ENCODE assay signal across 8 mouse cellular contexts in the genomic region with DNA sequence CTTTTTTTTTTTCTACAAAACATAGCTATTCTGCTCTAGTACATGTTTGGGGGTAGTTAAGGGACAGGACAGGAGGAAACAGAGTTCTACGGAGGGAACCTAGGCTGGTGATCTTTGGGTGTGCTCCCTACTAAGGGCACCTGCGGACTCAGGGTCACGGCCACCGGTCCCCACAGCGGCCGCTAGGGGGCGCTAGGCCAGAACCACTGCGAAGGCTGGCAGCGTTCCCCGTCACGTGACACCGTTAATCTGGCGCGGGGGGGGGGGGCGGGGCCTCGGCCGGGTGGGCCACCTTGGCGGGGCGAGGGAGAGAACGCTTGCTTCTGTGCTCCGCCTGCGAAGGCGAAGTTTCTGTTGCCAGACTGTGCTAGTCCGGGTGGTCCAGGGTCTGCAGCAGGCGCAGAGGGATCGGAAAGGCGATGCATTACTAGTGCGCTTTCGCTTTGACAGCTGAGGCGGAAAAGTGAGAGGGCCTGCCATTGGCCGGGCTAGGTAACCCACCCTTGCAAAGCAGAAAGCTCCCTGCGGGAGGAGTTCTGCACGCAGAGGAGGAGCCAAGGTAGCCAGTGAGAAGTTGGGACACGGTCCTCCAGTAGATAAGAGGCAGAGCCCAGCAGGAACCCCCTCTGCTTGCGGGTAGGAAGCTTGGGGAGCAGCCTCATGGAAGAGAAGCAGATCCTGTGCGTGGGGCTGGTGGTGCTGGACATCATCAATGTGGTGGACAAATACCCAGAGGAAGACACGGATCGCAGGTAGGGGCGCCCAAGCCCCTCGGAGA. TPM values are rescaled to one million over a fixed set of nuclear protein-coding genes. Genes with fewer than 3 reads are reported as not detected.
DNase-seq lines count a peak whose midpoint lies in the region; ATAC-seq and TF ChIP-seq lines count a peak whose summit lies in the region.

TSS of gene Khk (plus strand) at position 176 of the 778 bp plus-strand sequence.

- H3K4me3 ChIP-seq in embryonic facial prominence, embryonic 13.5 days = peak within 1 kb of the TSS; percentile 46
- peak within 1 kb of the TSS; percentile 71 for H3K4me3 ChIP-seq in heart, adult 2 months
- H3K4me3 ChIP-seq in kidney, adult 2 months (ENCODE audit: insufficient read depth, low read depth, low read length) = peak within 1 kb of the TSS; percentile 96
- peak within 1 kb of the TSS; percentile 46 for H3K4me3 ChIP-seq in limb, embryonic 12.5 days (replicated peaks)
- peak within 1 kb of the TSS; percentile 42 for H3K4me3 ChIP-seq in midbrain, embryonic 14.5 days (replicated peaks; ENCODE audit: low read depth, low read length)

- peak within 1 kb of the TSS; percentile 74 for H3K9ac ChIP-seq in embryonic facial prominence, embryonic 13.5 days
- peak within 1 kb of the TSS; percentile 47 for H3K9ac ChIP-seq in heart, adult 2 months (ENCODE audit: low read depth, low read length)
- peak within 1 kb of the TSS; percentile 59 for H3K9ac ChIP-seq in limb, embryonic 12.5 days (replicated peaks)
- H3K9ac ChIP-seq in midbrain, embryonic 14.5 days (replicated peaks; ENCODE audit: low read length) = peak within 1 kb of the TSS; percentile 64

- H3K9me3 ChIP-seq in embryonic facial prominence, embryonic 13.5 days = no peaks in the 10 kb centered on the region
- H3K9me3 ChIP-seq in limb, embryonic 12.5 days = no peaks in the 10 kb centered on the region
- H3K9me3 ChIP-seq in midbrain, embryonic 14.5 days (ENCODE audit: control insufficient read depth, low read length) = no peaks in the 10 kb centered on the region

- H3K4me1 ChIP-seq in embryonic facial prominence, embryonic 13.5 days = peaks cover 62% of the 10 kb centered on the region
- H3K4me1 ChIP-seq in heart, adult 2 months (ENCODE audit: control insufficient read depth, insufficient read depth, low read length) = peaks cover 6% of the 10 kb centered on the region
- peaks cover 9% of the 10 kb centered on the region; the same call in 1 of the 2 replicates for H3K4me1 ChIP-seq in kidney, adult 2 months (ENCODE audit: control insufficient read depth, insufficient read depth, low read length)
- peaks cover 55% of the 10 kb centered on the region for H3K4me1 ChIP-seq in limb, embryonic 12.5 days (replicated peaks)
- peaks cover 9% of the 10 kb centered on the region for H3K4me1 ChIP-seq in midbrain, embryonic 14.5 days (ENCODE audit: control insufficient read depth, insufficient read depth, low read length)

- H3K36me3 ChIP-seq in embryonic facial prominence, embryonic 13.5 days = peaks cover 51% of the 10 kb centered on the region
- no peaks in the 10 kb centered on the region for H3K36me3 ChIP-seq in heart, adult 2 months (ENCODE audit: control insufficient read depth, insufficient read depth, low read length)
- H3K36me3 ChIP-seq in kidney, adult 2 months (ENCODE audit: control insufficient read depth, insufficient read depth, low read length) = no peaks in the 10 kb centered on the region
- peaks cover 47% of the 10 kb centered on the region for H3K36me3 ChIP-seq in limb, embryonic 12.5 days
- H3K36me3 ChIP-seq in midbrain, embryonic 14.5 days (ENCODE audit: control insufficient read depth, insufficient read depth, low read length) = no peaks in the 10 kb centered on the region

- H3K4me2 ChIP-seq in embryonic facial prominence, embryonic 13.5 days = peak within 1 kb of the TSS; percentile 76
- H3K4me2 ChIP-seq in limb, embryonic 12.5 days = peak within 1 kb of the TSS; percentile 77
- peak within 1 kb of the TSS; percentile 81 for H3K4me2 ChIP-seq in midbrain, embryonic 14.5 days (ENCODE audit: low read length)

- no peaks in the 10 kb centered on the region for H3K79me2 ChIP-seq in heart, adult 2 months (replicated peaks; ENCODE audit: control insufficient read depth, insufficient read depth, low read length)

- intact Hi-C loops in heart, adult 2 months (cut with DNase I) = loop anchor here (5.0 kb wide), 2 partner anchors 41 to 126 kb away; partner anchors contain the start of genes Atraid, Preb and Slc5a6

- H3K27me3 ChIP-seq in embryonic facial prominence, embryonic 13.5 days = no peaks in the 10 kb centered on the region
- no peaks in the 10 kb centered on the region for H3K27me3 ChIP-seq in heart, adult 2 months (ENCODE audit: control insufficient read depth, insufficient read depth, low read length)
- no peaks in the 10 kb centered on the region for H3K27me3 ChIP-seq in kidney, adult 2 months (replicated peaks; ENCODE audit: control insufficient read depth, insufficient read depth, low read length)
- H3K27me3 ChIP-seq in limb, embryonic 12.5 days = no peaks in the 10 kb centered on the region
- H3K27me3 ChIP-seq in midbrain, embryonic 14.5 days (ENCODE audit: control insufficient read depth, insufficient read depth, low read length) = no peaks in the 10 kb centered on the region; the same call in 1 of the 2 replicates

- no peak; the same call in 1 of the 2 replicates for TF ChIP-seq EP300 in heart, adult 2 months (IDR thresholded peaks at IDR 0.05; ENCODE audit: insufficient read depth, low read depth, low read length)

- peak; percentile 91 for TF ChIP-seq POLR2A in heart, adult 2 months (IDR thresholded peaks at IDR 0.05; ENCODE audit: insufficient read depth, low read depth, low read length)
- TF ChIP-seq POLR2A in kidney, adult 2 months (IDR thresholded peaks at IDR 0.05; ENCODE audit: low read depth, low read length) = peak; percentile 85

- H3K27ac ChIP-seq in embryonic facial prominence, embryonic 13.5 days = peak within 1 kb of the TSS; percentile 89
- peak within 1 kb of the TSS; percentile 84 for H3K27ac ChIP-seq in heart, adult 2 months
- peak within 1 kb of the TSS; percentile 95 for H3K27ac ChIP-seq in kidney, adult 2 months (ENCODE audit: insufficient read depth, low read depth, low read length)
- peak within 1 kb of the TSS; percentile 91 for H3K27ac ChIP-seq in limb, embryonic 12.5 days
- peak within 1 kb of the TSS; percentile 45; the same call in 1 of the 2 replicates for H3K27ac ChIP-seq in midbrain, embryonic 14.5 days (replicated peaks; ENCODE audit: low read depth, low read length)

- 2% methylated on average over 40 of the region's 40 CpGs for WGBS in embryonic facial prominence, embryonic 13.5 days
- WGBS in heart, adult 2 months = 2% methylated on average over 40 of the region's 40 CpGs
- WGBS in kidney, adult 2 months = 1% methylated on average over 36 of the region's 40 CpGs
- 1% methylated on average over 40 of the region's 40 CpGs for WGBS in limb, embryonic 12.5 days
- whole genome bisulfite sequencing in midbrain, embryonic 14.5 days = under 1% methylated on average over 39 of the region's 40 CpGs

- DNase-seq in 416B (ENCODE audit: low read depth) = peak; percentile 96
- peak; percentile 83 to 93 for DNase-seq in adrenal gland, postnatal 4 days (ENCODE audit: low spot score in 2 of 2)
- peak; percentile 91 to 94 for DNase-seq in heart, adult 2 months
- DNase-seq in kidney, adult 2 months = peak; percentile 94
- peak; percentile 95 for DNase-seq in midbrain, embryonic 14.5 days
- peak; percentile 85 for DNase-seq in spleen, adult 12 weeks (ENCODE audit: low spot score)

- ATAC-seq in embryonic facial prominence, embryonic 13.5 days (ENCODE audit: insufficient number of reproducible peaks, insufficient read depth, low FRiP score, low TSS enrichment, low read depth) = peak; percentile 79
- ATAC-seq in limb, embryonic 12.5 days (ENCODE audit: insufficient number of reproducible peaks, insufficient read depth, low FRiP score, low TSS enrichment, low read depth) = peak; percentile 85
- peak; percentile 73 for ATAC-seq in midbrain, embryonic 14.5 days (ENCODE audit: low FRiP score, low TSS enrichment)

- TF ChIP-seq CTCF in heart, adult 2 months (IDR thresholded peaks at IDR 0.05) = peak; percentile 81
- TF ChIP-seq CTCF in kidney, adult 2 months (conservative IDR thresholded peaks at IDR 0.05; ENCODE audit: insufficient read depth, insufficient read length, low read depth, low read length) = peak; percentile 78

RNA-seq across cellular contexts. Expression of gene Khk, which starts in this region (rescaled TPM):
- 10 to 100 TPM; 57.2 to 64.8 TPM for total RNA-seq in adrenal gland, postnatal 4 days (2021)
- 17.4 and 17.8 TPM in 2 replicates for polyA plus RNA-seq in embryonic facial prominence, embryonic 13.5 days (2015; fragmentation: Nextera tagmentation; extraction: Ambion mirVana)
- 10 to 100 TPM; 22.6 to 29.6 TPM for total RNA-seq in heart, adult 2 months (2021)
- polyA plus RNA-seq in heart, adult 2 months (2012; rRNA removed) = 31.8 and 40.9 TPM in 2 replicates
- polyA plus RNA-seq in kidney, adult 2 months (2012; rRNA removed) = 1,147 and 1,266 TPM in 2 replicates
- polyA plus RNA-seq in limb, embryonic 12.5 days (2016; fragmentation: Nextera tagmentation; extraction: Ambion mirVana) = 11.7 and 14.6 TPM in 2 replicates
- 7.0 and 7.4 TPM in 2 replicates for polyA plus RNA-seq in midbrain, embryonic 14.5 days (2014; fragmentation: Nextera tagmentation; extraction: Ambion mirVana)

Comparison
In these comparisons a context has a peak if more than half of its experiments do, and no peak if none do; other contexts are left out.
1. Peak in every context shown above with its lines: DNase-seq, ATAC-seq, H3K4me3 ChIP-seq and H3K27ac ChIP-seq.
2. RNA of gene Khk (polyA plus RNA-seq): 1,147 to 1,266 TPM in kidney, adult 2 months; 31.8 to 40.9 TPM in heart, adult 2 months, 17.4 to 17.8 TPM in embryonic facial prominence, embryonic 13.5 days, 11.7 to 14.6 TPM in limb, embryonic 12.5 days and 7.0 to 7.4 TPM in midbrain, embryonic 14.5 days; every median in the first group is over 10 times any median in the second.
3. H3K27ac ChIP-seq: peak in every context shown above with its lines; median percentile 95 in kidney, adult 2 months; 91 in limb, embryonic 12.5 days; 89 in embryonic facial prominence, embryonic 13.5 days; 84 in heart, adult 2 months; 45 in midbrain, embryonic 14.5 days.
4. H3K4me3 ChIP-seq: peak in every context shown above with its lines; median percentile 96 in kidney, adult 2 months; 71 in heart, adult 2 months; 46 in embryonic facial prominence, embryonic 13.5 days; 46 in limb, embryonic 12.5 days; 42 in midbrain, embryonic 14.5 days.